Mouse (Mus musculus) lung, postnatal 0 days (tissue): ENCODE measurements around the gene C4bp.

ENCODE experiments used
- CTCF ChIP-seq: IDR thresholded peaks from 2 replicates; pipeline ENCODE4 v1.5.1; 2016; ENCODE audit warnings: antibody characterized with exemption, mild to moderate bottlenecking
- EP300 ChIP-seq: IDR thresholded peaks from 2 replicates; pipeline ENCODE4 v1.6.1; 2016; ENCODE audit warnings: antibody characterized with exemption, mild to moderate bottlenecking, control low read depth

DNA sequence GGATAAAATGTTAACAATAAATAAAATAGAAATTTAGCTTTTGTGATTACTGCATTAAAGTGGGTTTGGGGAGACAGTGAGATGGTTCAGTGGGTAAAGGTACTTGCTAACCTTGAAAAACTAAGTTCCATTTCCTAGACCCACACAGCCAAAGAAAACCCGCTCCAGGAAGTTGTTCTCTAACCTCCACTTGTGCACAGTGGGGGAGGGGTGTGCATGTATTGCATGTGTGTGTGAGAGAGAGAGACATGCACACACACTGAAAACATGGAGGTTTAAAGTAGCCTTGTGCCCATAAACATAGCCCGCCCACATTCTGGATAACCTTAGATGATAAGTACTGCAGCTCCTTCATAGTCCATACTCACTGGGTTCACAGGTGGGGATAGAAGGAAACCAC is 65.1 kb downstream of the C4bp start:
- TF ChIP-seq EP300 (no peak), CTCF (no peak)
